Mouse (Mus musculus): ENCODE data around the gene Pakap. TPM values are rescaled to one million over a fixed set of nuclear protein-coding genes. Genes with fewer than 3 reads are reported as not detected.

Gene Pakap
- polyA plus RNA-seq, 1 experiment = 0.63 TPM

- H3K4me3 ChIP-seq (replicated peaks) = no peak overlapping the region
- H3K4me1 ChIP-seq = no peaks in the 10 kb centered on the region
- TF ChIP-seq FLI1 (IDR thresholded peaks at IDR 0.05; ENCODE audit: low read length) = no peak
- no peak for TF ChIP-seq GATA1 (IDR thresholded peaks at IDR 0.05; ENCODE audit: borderline replicate concordance, low read length)
- H3K27me3 ChIP-seq (replicated peaks) = no peaks in the 10 kb centered on the region
- no peaks in the 10 kb centered on the region for H3K36me3 ChIP-seq (replicated peaks; ENCODE audit: low read length)
- H3K9me3 ChIP-seq = no peaks in the 10 kb centered on the region
These were observed 24.2 kb upstream of the Pakap start for GRCm38 (mm10) chr4:57543692-57544256.

- no peak for TF ChIP-seq FLI1 (IDR thresholded peaks at IDR 0.05; ENCODE audit: low read length)
- TF ChIP-seq GATA1 (IDR thresholded peaks at IDR 0.05; ENCODE audit: borderline replicate concordance, low read length) = no peak
- H3K36me3 ChIP-seq (replicated peaks; ENCODE audit: low read length) = no peaks in the 10 kb centered on the region
- H3K4me3 ChIP-seq (replicated peaks) = no peak overlapping the region
- H3K4me1 ChIP-seq = no peaks in the 10 kb centered on the region
- no peaks in the 10 kb centered on the region; the same call in 1 of the 2 replicates for H3K9me3 ChIP-seq
- H3K27me3 ChIP-seq (replicated peaks) = no peaks in the 10 kb centered on the region
These were observed 20.2 kb upstream of the Pakap start for GRCm38 (mm10) chr4:57547785-57548184.

GRCm38 (mm10) chr4:57550216-57550615 is 17.8 kb upstream of the Pakap start:
- H3K4me1 ChIP-seq = no peaks in the 10 kb centered on the region
- no peak overlapping the region for H3K4me3 ChIP-seq (replicated peaks)
- H3K9me3 ChIP-seq = no peaks in the 10 kb centered on the region; the same call in 1 of the 2 replicates
- no peaks in the 10 kb centered on the region for H3K27me3 ChIP-seq (replicated peaks)
- TF ChIP-seq GATA1 (IDR thresholded peaks at IDR 0.05; ENCODE audit: borderline replicate concordance, low read length) (no peak), FLI1 (IDR thresholded peaks at IDR 0.05; ENCODE audit: low read length) (no peak)
- no peaks in the 10 kb centered on the region for H3K36me3 ChIP-seq (replicated peaks; ENCODE audit: low read length)

GRCm38 (mm10) chr4:57557102-57557501 is 10.9 kb upstream of the Pakap start:
- Histone ChIP-seq H3K9me3 (no peaks in the 10 kb centered on the region; the same call in 1 of the 2 replicates), H3K4me1 (no peaks in the 10 kb centered on the region), H3K4me3 (replicated peaks) (no peak overlapping the region), H3K36me3 (replicated peaks; ENCODE audit: low read length) (no peaks in the 10 kb centered on the region), H3K27me3 (replicated peaks) (no peaks in the 10 kb centered on the region)
- TF ChIP-seq GATA1 (IDR thresholded peaks at IDR 0.05; ENCODE audit: borderline replicate concordance, low read length) = no peak
- no peak for TF ChIP-seq FLI1 (IDR thresholded peaks at IDR 0.05; ENCODE audit: low read length)

- Histone ChIP-seq H3K9me3 (no peaks in the 10 kb centered on the region), H3K4me3 (replicated peaks) (no peak overlapping the region), H3K4me1 (no peaks in the 10 kb centered on the region), H3K27me3 (replicated peaks) (no peaks in the 10 kb centered on the region), H3K36me3 (replicated peaks; ENCODE audit: low read length) (no peaks in the 10 kb centered on the region)
- no peak for TF ChIP-seq FLI1 (IDR thresholded peaks at IDR 0.05; ENCODE audit: low read length)
- no peak for TF ChIP-seq GATA1 (IDR thresholded peaks at IDR 0.05; ENCODE audit: borderline replicate concordance, low read length)
These were observed 8.5 kb upstream of the Pakap start for GRCm38 (mm10) chr4:57559438-57559837.

GRCm38 (mm10) chr4:57560010-57560409 is 8.0 kb upstream of the Pakap start:
- Histone ChIP-seq H3K4me3 (replicated peaks) (no peak overlapping the region), H3K4me1 (no peaks in the 10 kb centered on the region), H3K9me3 (no peaks in the 10 kb centered on the region), H3K36me3 (replicated peaks; ENCODE audit: low read length) (no peaks in the 10 kb centered on the region), H3K27me3 (replicated peaks) (no peaks in the 10 kb centered on the region)
- TF ChIP-seq FLI1 (IDR thresholded peaks at IDR 0.05; ENCODE audit: low read length) (no peak), GATA1 (IDR thresholded peaks at IDR 0.05; ENCODE audit: borderline replicate concordance, low read length) (no peak)

GRCm38 (mm10) chr4:57561055-57561454 is 6.9 kb upstream of the Pakap start:
- Histone ChIP-seq H3K9me3 (no peaks in the 10 kb centered on the region), H3K27me3 (replicated peaks) (peaks cover under 1% of the 10 kb centered on the region), H3K36me3 (replicated peaks; ENCODE audit: low read length) (no peaks in the 10 kb centered on the region), H3K4me1 (no peaks in the 10 kb centered on the region), H3K4me3 (replicated peaks) (no peak overlapping the region)
- TF ChIP-seq GATA1 (IDR thresholded peaks at IDR 0.05; ENCODE audit: borderline replicate concordance, low read length) = no peak
- no peak for TF ChIP-seq FLI1 (IDR thresholded peaks at IDR 0.05; ENCODE audit: low read length)

- Histone ChIP-seq H3K4me3 (replicated peaks) (no peak overlapping the region), H3K9me3 (no peaks in the 10 kb centered on the region), H3K4me1 (0 out of 2 replicates have a peak, but pooled peaks cover 3% of the 10 kb centered on the region)
These were observed 2.7 kb upstream of the Pakap start for GRCm38 (mm10) chr4:57565283-57565682.

GRCm38 (mm10) chr4:57565811-57566210 is 2.2 kb upstream of the Pakap start:
- Histone ChIP-seq H3K9me3 (no peaks in the 10 kb centered on the region), H3K36me3 (replicated peaks; ENCODE audit: low read length) (no peaks in the 10 kb centered on the region), H3K27me3 (replicated peaks) (peaks cover 29% of the 10 kb centered on the region), H3K4me1 (0 out of 2 replicates have a peak, but pooled peaks cover 3% of the 10 kb centered on the region), H3K4me3 (replicated peaks) (no peak overlapping the region)
- TF ChIP-seq FLI1 (IDR thresholded peaks at IDR 0.05; ENCODE audit: low read length) (no peak), GATA1 (IDR thresholded peaks at IDR 0.05; ENCODE audit: borderline replicate concordance, low read length) (no peak)

More at GRCm38 (mm10) chr4:57565283-57565682, 2.7 kb upstream of the Pakap start:
- TF ChIP-seq FLI1 (IDR thresholded peaks at IDR 0.05; ENCODE audit: low read length) = no peak
- no peak for TF ChIP-seq GATA1 (IDR thresholded peaks at IDR 0.05; ENCODE audit: borderline replicate concordance, low read length)
- Histone ChIP-seq H3K36me3 (replicated peaks; ENCODE audit: low read length) (no peaks in the 10 kb centered on the region), H3K27me3 (replicated peaks) (peaks cover 27% of the 10 kb centered on the region)

- 0 out of 2 replicates have a peak, but pooled peaks cover 3% of the 10 kb centered on the region for H3K4me1 ChIP-seq
- peaks cover 29% of the 10 kb centered on the region for H3K27me3 ChIP-seq (replicated peaks)
- no peaks in the 10 kb centered on the region for H3K36me3 ChIP-seq (replicated peaks; ENCODE audit: low read length)
- no peak for TF ChIP-seq FLI1 (IDR thresholded peaks at IDR 0.05; ENCODE audit: low read length)
- TF ChIP-seq GATA1 (IDR thresholded peaks at IDR 0.05; ENCODE audit: borderline replicate concordance, low read length) = no peak
- H3K9me3 ChIP-seq = no peaks in the 10 kb centered on the region
- no peak overlapping the region for H3K4me3 ChIP-seq (replicated peaks)
These were observed 489 bp downstream of the Pakap start for GRCm38 (mm10) chr4:57568268-57569068.

All from megakaryocyte, embryonic 14.5 days (primary cell).